Mouse (Mus musculus) heart, adult 2 months (tissue): ENCODE measurements around the gene Mtrr. TPM values are rescaled to one million over a fixed set of nuclear protein-coding genes. Genes with fewer than 3 reads are reported as not detected.

Experiments used
- DNase-seq, 2 experiments: peaks; one replicate each; pipeline ENCODE4 v3.0.0; 2021
- H3K27ac ChIP-seq: fragments of 200-600 bp; 2 replicates; pipeline ENCODE4 v1.8.1; 2022
- H3K27me3 ChIP-seq: fragments of 200-500 bp; 2 replicates; pipeline ENCODE4 v1.6.1; 2012; ENCODE audit warnings: mild to moderate bottlenecking, low read length, inconsistent platforms, mixed read lengths; ENCODE audit not compliant: control insufficient read depth, insufficient read depth
- H3K36me3 ChIP-seq: fragments of 200-500 bp; 2 replicates; pipeline ENCODE4 v1.6.1; 2012; ENCODE audit warnings: low read length, inconsistent platforms; ENCODE audit not compliant: control insufficient read depth, insufficient read depth
- H3K4me1 ChIP-seq: fragments of 200-500 bp; 2 replicates; pipeline ENCODE4 v1.6.1; 2011; ENCODE audit warnings: low read length; ENCODE audit not compliant: control insufficient read depth, insufficient read depth
- H3K4me3 ChIP-seq: fragments of 200-600 bp; 2 replicates; pipeline ENCODE4 v1.8.1; 2022
- H3K79me2 ChIP-seq: fragments of 200-500 bp; replicated peaks from 2 replicates; pipeline ENCODE4 v1.6.1; 2012; ENCODE audit warnings: mild to moderate bottlenecking, inconsistent platforms, low read length, moderate library complexity, mixed read lengths; ENCODE audit not compliant: control insufficient read depth, insufficient read depth
- H3K9ac ChIP-seq: fragments of 200-500 bp; 2 replicates; pipeline ENCODE4 v1.6.1; 2012; ENCODE audit warnings: low read depth, mild to moderate bottlenecking, control low read depth, inconsistent platforms, low read length, mixed read lengths
- CTCF ChIP-seq: fragments of 200-600 bp; IDR thresholded peaks from 2 replicates; pipeline ENCODE4 v1.8.1; 2022; ENCODE audit warnings: antibody characterized with exemption, mild to moderate bottlenecking, moderate library complexity
- EP300 ChIP-seq: fragments of 200-500 bp; IDR thresholded peaks from 2 replicates; pipeline ENCODE4 v1.6.1; 2011; ENCODE audit warnings: low read depth, low read length, control low read depth; ENCODE audit not compliant: insufficient read depth
- POLR2A ChIP-seq: fragments of 200-500 bp; IDR thresholded peaks from 2 replicates; pipeline ENCODE4 v1.6.1; 2011; ENCODE audit warnings: mild to moderate bottlenecking, low read depth, low read length, control low read depth; ENCODE audit not compliant: insufficient read depth
- WGBS: fragments of 180-500 bp; shearing (Covaris S2); methylation state at CpG from one replicate; pipeline ENCODE4 v1.1.7; 2018; 5-methylcytosine and 5-hydroxymethylcytosine counted together
- intact Hi-C: fragments of 180-260 bp; cut with DNase I; formaldehyde crosslinking; loops from one replicate; pipeline ENCODE4 v1.15.1; 2025
- polyA plus RNA-seq: library from polyadenylated mRNA; depleted of rRNA; stranded (reverse); fragments of >200 nt; gene quantifications from 2 replicates; pipeline ENCODE4 v1.2.3, GENCODE M21; 2012
- total RNA-seq, 2 experiments: library from RNA; stranded (reverse); gene quantifications; 2 replicates each; pipeline ENCODE4 v1.2.3; 2021

Mtrr gene
- total and polyA plus RNA-seq, 3 experiments = 9.2 to 19.3 (median 15.8) TPM

DNA sequence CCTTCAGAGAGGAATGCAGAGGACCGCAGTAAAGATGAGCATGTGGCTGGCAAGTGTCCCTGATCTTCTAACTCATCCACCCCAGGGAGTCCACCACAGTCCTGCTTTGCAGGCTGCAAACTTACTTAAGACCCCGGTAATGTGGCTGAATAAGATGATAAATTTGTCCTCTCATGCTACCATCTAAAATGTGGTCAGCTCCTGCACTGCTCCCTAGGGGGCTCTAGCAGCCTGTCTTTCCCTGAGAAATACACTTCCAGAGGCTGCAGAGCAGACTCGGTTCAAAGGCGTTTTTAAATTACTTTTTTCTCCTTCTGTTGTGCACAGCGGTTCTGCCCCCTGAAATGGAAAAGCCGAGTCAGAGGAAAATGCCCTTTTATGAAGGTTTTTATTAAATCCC, 19.2 kb upstream of the Mtrr start:
- no peak for TF ChIP-seq EP300
- peak; percentile 62 for TF ChIP-seq CTCF
- Histone ChIP-seq H3K36me3 (no peaks in the 10 kb centered on the region), H3K4me1 (no peaks in the 10 kb centered on the region), H3K9ac (no peak overlapping the region), H3K27me3 (peaks cover 1% of the 10 kb centered on the region; the same call in 1 of the 2 replicates), H3K79me2 (no peaks in the 10 kb centered on the region), H3K4me3 (no peak overlapping the region), H3K27ac (no peak overlapping the region)
- intact Hi-C loops = no loop called here
- 17% methylated on average over 6 of the region's 6 CpGs for WGBS
- no peak for DNase-seq

DNA sequence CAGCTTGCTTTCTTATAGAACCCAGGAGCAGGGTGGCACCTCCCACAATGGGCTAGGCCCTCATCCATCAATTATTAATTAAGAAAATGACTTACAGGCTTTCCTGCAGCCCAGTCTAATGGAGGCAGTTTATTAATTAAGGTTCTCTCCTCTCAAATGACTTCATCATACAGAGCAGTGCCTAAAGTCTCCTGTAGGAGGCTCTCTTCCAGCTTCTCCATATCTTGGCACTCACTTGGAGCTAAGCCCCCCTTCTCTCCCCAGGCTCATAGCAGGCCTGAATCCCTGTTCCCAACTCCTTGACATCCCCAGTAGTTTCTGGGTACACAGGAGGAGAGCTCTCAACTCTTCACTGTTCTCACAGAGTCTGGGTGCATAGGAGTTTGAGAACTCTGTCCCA, 17.0 kb upstream of the Mtrr start:
- Histone ChIP-seq H3K4me1 (no peaks in the 10 kb centered on the region), H3K9ac (no peak overlapping the region), H3K36me3 (no peaks in the 10 kb centered on the region), H3K79me2 (no peaks in the 10 kb centered on the region), H3K27ac (no peak overlapping the region), H3K4me3 (no peak overlapping the region), H3K27me3 (peaks cover 1% of the 10 kb centered on the region; the same call in 1 of the 2 replicates)
- TF ChIP-seq EP300 (no peak), POLR2A (no peak), CTCF (no peak)
- DNase-seq = no peak
- intact Hi-C loops = no loop called here

DNA sequence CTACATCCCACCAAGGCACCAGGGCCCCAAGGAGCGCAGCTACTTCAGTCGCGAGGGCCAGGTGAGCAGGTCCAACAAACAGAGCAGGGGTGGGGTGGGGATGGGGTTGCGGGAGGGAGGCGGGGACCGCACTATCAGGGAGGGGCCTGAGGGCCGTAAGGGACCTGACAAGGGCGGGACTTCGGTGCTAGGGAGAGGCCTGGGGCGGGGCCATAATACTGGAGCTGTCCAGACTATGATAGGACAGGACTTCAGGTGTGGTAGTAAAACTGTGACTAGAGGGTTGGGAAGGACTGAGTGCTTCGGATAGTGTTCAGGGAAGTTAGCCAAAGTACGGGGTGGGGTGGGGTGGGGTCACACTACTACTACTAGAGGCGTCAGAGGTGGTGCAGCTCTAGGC, 15.7 kb upstream of the Mtrr start:
- H3K79me2 ChIP-seq = no peaks in the 10 kb centered on the region
- no peak for TF ChIP-seq CTCF
- intact Hi-C loops = no loop called here
- H3K27me3 ChIP-seq = peaks cover 1% of the 10 kb centered on the region; the same call in 1 of the 2 replicates
- no peak for DNase-seq
- WGBS = 21% methylated on average over 13 of the region's 13 CpGs
- H3K27ac ChIP-seq = no peak overlapping the region
- H3K4me3 ChIP-seq = no peak overlapping the region
- no peaks in the 10 kb centered on the region for H3K36me3 ChIP-seq
- no peaks in the 10 kb centered on the region for H3K4me1 ChIP-seq
- H3K9ac ChIP-seq = no peak overlapping the region

DNA sequence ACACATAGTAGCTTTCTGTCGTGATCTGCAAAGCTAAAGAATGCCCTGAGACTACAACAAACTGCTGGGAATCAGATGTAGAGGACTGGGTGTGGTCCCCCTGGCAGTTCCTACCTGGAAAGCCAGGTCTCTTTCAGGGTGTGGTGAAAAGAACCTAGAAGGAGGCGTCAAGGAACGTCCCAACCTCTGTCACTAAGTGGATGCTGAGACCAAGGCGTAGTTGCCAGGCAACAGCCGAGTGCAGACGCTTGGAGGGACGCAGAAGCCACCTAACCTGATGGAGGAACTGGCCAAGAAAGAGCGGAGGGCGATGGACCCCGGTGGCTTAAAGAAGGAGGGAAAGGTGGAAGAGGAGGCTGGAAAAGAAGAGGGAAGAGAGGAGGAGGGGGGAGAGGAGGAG, 15.2 kb upstream of the Mtrr start, which contains the start of gene 1700001L19Rik:
Gene 1700001L19Rik, plus strand, starts transcription at position 223 of the 400 bp plus-strand sequence.
- H3K79me2 ChIP-seq = no peaks in the 10 kb centered on the region
- no peak within 1 kb of the TSS for H3K4me3 ChIP-seq
- intact Hi-C loops = no loop called here
- H3K4me1 ChIP-seq = no peaks in the 10 kb centered on the region
- no peak within 1 kb of the TSS for H3K27ac ChIP-seq
- H3K36me3 ChIP-seq = no peaks in the 10 kb centered on the region
- H3K9ac ChIP-seq = no peak within 1 kb of the TSS
- 12% methylated on average over 9 of the region's 10 CpGs for WGBS
- no peak for TF ChIP-seq POLR2A
- no peak for TF ChIP-seq EP300
- TF ChIP-seq CTCF = no peak
- peaks cover 1% of the 10 kb centered on the region; the same call in 1 of the 2 replicates for H3K27me3 ChIP-seq
- no peak for DNase-seq

DNA sequence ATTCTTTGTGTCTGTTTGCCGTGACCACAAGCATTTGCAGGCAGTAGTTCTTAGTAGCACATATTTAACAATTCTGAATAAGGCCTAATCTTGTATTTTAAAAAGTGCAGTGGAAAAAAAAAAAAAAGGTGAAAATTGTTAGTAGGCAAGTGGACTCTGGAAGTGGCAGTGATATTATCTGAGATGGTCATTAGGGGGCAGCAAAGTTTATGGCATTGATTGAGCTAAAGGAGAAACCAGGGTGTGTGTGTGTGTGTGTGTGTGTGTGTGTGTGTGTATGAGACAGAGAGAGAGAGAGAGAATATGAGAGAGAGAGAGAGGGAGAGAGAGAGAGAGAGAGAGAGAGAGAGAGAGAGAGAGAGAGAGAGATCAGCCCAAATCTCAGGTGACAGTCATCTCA, 11.8 kb upstream of the Mtrr start:
- Histone ChIP-seq H3K4me3 (no peak overlapping the region), H3K27me3 (peaks cover 1% of the 10 kb centered on the region; the same call in 1 of the 2 replicates), H3K4me1 (no peaks in the 10 kb centered on the region), H3K27ac (no peak overlapping the region), H3K36me3 (peaks cover 2% of the 10 kb centered on the region; the same call in 1 of the 2 replicates), H3K79me2 (no peaks in the 10 kb centered on the region), H3K9ac (no peak overlapping the region)
- TF ChIP-seq POLR2A = no peak
- peak; percentile 38 for TF ChIP-seq CTCF
- no peak for TF ChIP-seq EP300
- WGBS = 79% methylated on average over 1 of the region's 1 CpGs
- intact Hi-C loops = no loop called here
- DNase-seq = no peak

DNA sequence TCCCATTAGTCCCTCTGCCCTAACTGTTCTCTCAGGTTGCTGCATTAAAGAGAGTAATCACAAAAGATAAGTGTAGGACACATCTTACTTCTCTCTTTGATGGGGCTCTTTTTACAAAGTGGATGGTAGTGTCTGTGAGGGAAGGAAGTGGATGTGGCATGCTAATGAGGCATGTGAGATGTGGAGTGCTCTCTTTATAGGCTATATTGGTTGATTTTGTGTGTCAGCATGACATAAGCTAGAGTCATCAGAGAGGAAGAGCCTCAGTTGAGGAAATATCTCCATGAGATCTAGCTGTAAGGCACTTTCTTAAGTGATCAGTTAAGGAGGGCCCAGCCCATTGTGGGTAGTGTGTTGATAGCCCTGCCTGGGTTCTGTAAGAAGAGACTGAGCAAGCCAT, 6.4 kb upstream of the Mtrr start:
- no peak for TF ChIP-seq EP300
- no peak for TF ChIP-seq POLR2A
- TF ChIP-seq CTCF = no peak
- H3K36me3 ChIP-seq = peaks cover 2% of the 10 kb centered on the region; the same call in 1 of the 2 replicates
- no peaks in the 10 kb centered on the region for H3K27me3 ChIP-seq
- H3K4me3 ChIP-seq = no peak overlapping the region
- no peaks in the 10 kb centered on the region for H3K79me2 ChIP-seq
- no peak overlapping the region for H3K9ac ChIP-seq
- H3K4me1 ChIP-seq = no peaks in the 10 kb centered on the region
- DNase-seq = no peak
- H3K27ac ChIP-seq = no peak overlapping the region
- intact Hi-C loops = loop anchor here (10.0 kb wide), 4 partner anchors 896 to 1226 kb away; partner anchors contain the start of genes Nsun2, Srd5a1 and Tent4a
